Mouse (Mus musculus) spleen, adult 2 months (tissue): Measurements from ENCODE around the gene Abhd5. TPM values are rescaled to one million over a fixed set of nuclear protein-coding genes. Genes with fewer than 3 reads are reported as not detected.
A peak's percentile ranks its signal among the peaks of the same experiment; 100 is the strongest.

Experiments
- DNase-seq, 2 experiments: peaks; one replicate each; pipeline versions ENCODE4 v3.0.0 to v3.0.0-alpha.2; 2012 to 2021; ENCODE audit warnings: low spot score in 2 of 2, low read depth in 1 of 2
- H3K27ac ChIP-seq: fragments of 200-500 bp; 2 replicates; pipeline ENCODE4 v1.5.1; 2012; ENCODE audit warnings: low read length, inconsistent platforms; ENCODE audit not compliant: insufficient read depth
- H3K27me3 ChIP-seq: fragments of 200-500 bp; 2 replicates; pipeline ENCODE4 v1.6.1; 2012; ENCODE audit warnings: mild to moderate bottlenecking, moderate library complexity, low read length, inconsistent platforms; ENCODE audit not compliant: control insufficient read depth, insufficient read depth
- H3K36me3 ChIP-seq: fragments of 200-500 bp; 2 replicates; pipeline ENCODE4 v1.6.1; 2012; ENCODE audit warnings: mild to moderate bottlenecking, low read length, inconsistent platforms; ENCODE audit not compliant: control insufficient read depth, insufficient read depth
- H3K4me1 ChIP-seq: fragments of 200-500 bp; 2 replicates; pipeline ENCODE4 v1.6.1; 2011; ENCODE audit warnings: inconsistent platforms; ENCODE audit not compliant: control insufficient read depth, insufficient read depth, insufficient read length
- H3K4me3 ChIP-seq: fragments of 200-500 bp; 2 replicates; pipeline ENCODE4 v1.5.1; 2011; ENCODE audit warnings: mild to moderate bottlenecking, inconsistent platforms; ENCODE audit not compliant: insufficient read depth, insufficient read length; ENCODE audit errors: extremely low read depth
- CTCF ChIP-seq: fragments of 200-500 bp; IDR thresholded peaks from 2 replicates; pipeline ENCODE4 v1.5.1; 2011; ENCODE audit warnings: mild to moderate bottlenecking, inconsistent platforms; ENCODE audit not compliant: insufficient read depth, insufficient read length, insufficient replicate concordance; ENCODE audit errors: extremely low read depth
- POLR2A ChIP-seq: fragments of 200-500 bp; IDR thresholded peaks from 2 replicates; pipeline ENCODE4 v1.6.1; 2011; ENCODE audit warnings: low read depth, low read length, inconsistent platforms
- WGBS: fragments of 180-500 bp; shearing (Covaris S2); methylation state at CpG from one replicate; pipeline ENCODE4 v1.1.7; 2018; 5-methylcytosine and 5-hydroxymethylcytosine counted together
- polyA plus RNA-seq: library from polyadenylated mRNA; depleted of rRNA; stranded (reverse); fragments of >200 nt; gene quantifications from 2 replicates; pipeline ENCODE4 v1.2.3, GENCODE M21; 2012

Gene Abhd5
- polyA plus RNA-seq, 1 experiment: 5.6 TPM

DNA sequence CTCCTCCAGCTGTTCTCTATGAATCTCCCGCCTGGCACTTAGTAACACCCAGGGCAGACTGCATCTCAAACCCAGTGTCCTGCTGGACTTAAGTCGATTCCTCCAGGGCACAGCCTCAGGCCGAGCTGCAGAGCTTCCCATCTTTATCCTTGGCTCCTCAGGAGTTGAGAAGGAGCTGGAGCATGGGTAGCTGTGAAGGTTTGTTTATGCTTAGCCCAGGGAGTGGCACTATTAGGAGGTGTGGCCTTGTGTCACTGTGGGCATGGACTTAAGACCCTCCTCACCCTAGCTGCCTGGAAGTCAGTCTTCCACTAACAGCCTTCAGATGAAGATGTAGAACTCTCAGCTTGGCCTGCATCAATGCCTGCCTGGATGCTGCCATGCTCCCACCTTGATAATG, 29.1 kb upstream of the Abhd5 start:
- WGBS: 84% methylated on average over 3 of the region's 3 CpGs
- TF ChIP-seq CTCF: no peak
- TF ChIP-seq POLR2A: no peak
- H3K27ac ChIP-seq: no peak overlapping the region
- DNase-seq: no peak
- no peaks in the 10 kb centered on the region for H3K36me3 ChIP-seq
- no peaks in the 10 kb centered on the region for H3K27me3 ChIP-seq
- H3K4me3 ChIP-seq: no peak overlapping the region
- no peaks in the 10 kb centered on the region for H3K4me1 ChIP-seq

DNA sequence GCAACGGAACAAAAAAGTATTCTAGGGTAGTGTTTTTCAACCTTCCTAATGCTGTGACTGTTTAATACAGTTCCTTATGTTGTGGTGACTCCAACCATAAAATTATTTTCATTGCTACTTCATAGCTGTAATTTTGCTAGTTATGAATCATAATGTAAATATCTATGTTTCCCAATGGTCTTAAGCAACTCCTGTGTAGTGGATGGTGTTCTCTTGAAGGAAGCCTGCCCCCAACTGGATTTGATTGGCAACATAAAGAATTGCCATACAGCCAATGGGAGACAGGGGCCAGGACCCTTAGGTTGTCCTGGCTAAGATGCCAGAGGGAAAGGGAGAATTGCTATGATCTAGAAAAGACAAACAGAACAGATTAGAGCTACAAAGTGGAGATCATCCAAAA, 25.4 kb upstream of the Abhd5 start:
- no peak overlapping the region for H3K27ac ChIP-seq
- 89% methylated on average over 1 of the region's 1 CpGs for WGBS
- H3K4me3 ChIP-seq: no peak overlapping the region
- no peaks in the 10 kb centered on the region for H3K36me3 ChIP-seq
- no peaks in the 10 kb centered on the region for H3K4me1 ChIP-seq
- no peaks in the 10 kb centered on the region for H3K27me3 ChIP-seq
- no peak for DNase-seq
- TF ChIP-seq POLR2A (no peak), CTCF (no peak)

DNA sequence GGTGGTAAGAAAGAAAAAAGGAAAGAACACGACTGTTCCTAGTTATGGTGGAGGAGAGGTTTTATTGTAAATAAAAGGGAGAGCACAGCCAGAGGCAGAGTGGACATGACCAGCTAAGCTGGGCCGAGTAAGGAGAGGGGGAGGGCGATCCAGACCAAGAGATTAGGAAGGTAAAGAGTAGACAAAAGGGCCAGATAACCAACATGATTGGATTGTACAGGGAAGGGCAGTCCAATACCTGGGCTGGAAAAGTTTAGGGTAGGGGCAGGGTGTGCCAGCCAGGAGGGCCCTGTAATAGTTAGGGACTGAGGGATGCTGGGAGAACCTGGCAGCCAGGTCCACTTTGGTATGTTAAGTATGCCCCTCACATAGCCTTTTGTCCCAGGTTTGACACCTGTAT, 23.2 kb upstream of the Abhd5 start:
- no peaks in the 10 kb centered on the region for H3K36me3 ChIP-seq
- no peaks in the 10 kb centered on the region for H3K4me1 ChIP-seq
- H3K4me3 ChIP-seq: no peak overlapping the region
- TF ChIP-seq POLR2A: no peak
- TF ChIP-seq CTCF: no peak
- WGBS: 67% methylated on average over 3 of the region's 3 CpGs
- no peak for DNase-seq
- H3K27ac ChIP-seq: no peak overlapping the region
- H3K27me3 ChIP-seq: no peaks in the 10 kb centered on the region

DNA sequence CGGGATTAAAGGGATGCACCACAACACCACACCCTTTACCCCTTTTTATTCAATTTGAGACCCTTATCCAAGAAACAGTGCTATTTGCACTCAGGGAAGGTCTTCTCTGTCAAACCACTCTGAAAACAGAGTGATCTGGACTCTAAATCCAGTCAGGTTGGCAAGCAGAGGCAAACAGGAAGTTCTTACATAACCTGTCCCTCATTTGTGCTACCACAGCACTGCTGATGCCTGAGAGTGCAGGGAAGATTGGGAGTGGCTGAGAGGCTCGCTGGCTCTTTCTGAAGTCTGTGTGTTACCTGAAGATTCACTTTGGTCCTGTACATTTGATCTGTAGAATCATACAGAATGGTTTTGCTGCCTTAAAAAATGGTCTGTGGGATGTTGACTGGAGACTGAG, 14.7 kb upstream of the Abhd5 start:
- Histone ChIP-seq H3K27ac (no peak overlapping the region), H3K4me1 (no peaks in the 10 kb centered on the region), H3K27me3 (no peaks in the 10 kb centered on the region), H3K36me3 (no peaks in the 10 kb centered on the region), H3K4me3 (no peak overlapping the region)
- 41% methylated on average over 2 of the region's 2 CpGs for WGBS
- DNase-seq: no peak
- TF ChIP-seq POLR2A: no peak
- no peak for TF ChIP-seq CTCF

DNA sequence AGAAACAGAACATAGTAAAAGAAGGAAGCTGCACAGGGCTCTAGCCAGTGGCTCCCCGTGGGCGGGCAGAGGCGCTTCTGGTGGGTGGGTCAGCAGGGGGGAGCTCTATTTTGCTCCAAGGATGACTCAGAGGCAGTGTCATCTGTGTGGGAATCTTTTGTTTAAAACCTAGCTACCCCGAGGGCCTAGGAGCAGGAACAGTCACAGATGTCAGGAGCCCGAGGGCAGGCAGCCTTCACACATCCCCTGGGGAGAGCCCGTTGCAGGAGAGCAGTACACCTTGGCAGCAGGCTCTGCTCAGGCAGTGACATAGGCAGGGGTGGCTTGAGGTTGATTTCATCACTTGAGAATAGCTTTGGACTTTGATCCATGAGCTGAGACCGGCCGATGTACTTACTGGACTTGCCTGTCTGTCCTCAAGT, 13.9 kb upstream of the Abhd5 start:
- Histone ChIP-seq H3K36me3 (no peaks in the 10 kb centered on the region), H3K4me3 (no peak overlapping the region), H3K27ac (no peak overlapping the region), H3K4me1 (no peaks in the 10 kb centered on the region), H3K27me3 (no peaks in the 10 kb centered on the region)
- no peak for TF ChIP-seq POLR2A
- no peak for TF ChIP-seq CTCF
- DNase-seq: peak in 1 of 2 experiments; percentile 23
- 38% methylated on average over 8 of the region's 8 CpGs for WGBS

DNA sequence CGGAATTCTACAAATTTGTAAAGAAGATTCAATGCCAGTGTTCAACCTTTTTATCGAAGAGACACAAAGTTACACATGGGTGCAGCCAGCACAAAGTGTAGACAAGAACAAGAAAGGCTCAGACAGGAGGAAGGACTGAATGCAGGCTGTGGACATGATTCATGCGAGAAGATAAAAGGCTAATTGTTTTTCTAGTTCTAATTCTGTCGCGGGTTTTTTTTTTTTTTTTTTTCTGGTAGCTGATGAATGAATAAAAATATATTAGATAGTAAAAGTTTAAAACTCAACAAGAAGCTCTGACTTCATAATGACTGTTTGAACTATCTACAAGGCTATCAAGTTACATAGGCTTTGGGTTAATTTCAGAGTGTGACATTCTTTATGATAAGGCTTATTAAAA, 11.4 kb upstream of the Abhd5 start:
- no peak for DNase-seq
- TF ChIP-seq CTCF: no peak
- no peak for TF ChIP-seq POLR2A

DNA sequence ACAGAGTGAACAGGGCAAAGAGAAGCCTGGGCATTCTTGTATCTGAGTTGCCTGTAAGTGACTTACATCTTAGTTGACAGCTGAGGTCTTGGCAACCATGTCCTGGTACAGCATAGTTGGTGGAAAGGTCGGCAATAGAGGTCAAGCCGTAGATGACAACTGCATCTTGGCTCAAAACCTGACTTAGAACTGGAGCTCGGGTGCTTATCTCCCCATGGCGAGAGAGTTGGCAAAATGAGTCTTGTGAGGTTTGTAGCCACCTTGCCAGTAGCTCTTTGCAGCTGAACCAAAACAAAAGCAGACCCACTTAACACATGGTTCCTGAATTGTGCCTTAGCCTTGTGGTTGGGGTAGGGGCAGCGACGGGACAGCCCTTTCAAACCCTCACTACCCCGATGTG, 8.0 kb upstream of the Abhd5 start:
- H3K27me3 ChIP-seq: no peaks in the 10 kb centered on the region
- no peaks in the 10 kb centered on the region for H3K36me3 ChIP-seq
- WGBS: 91% methylated on average over 7 of the region's 7 CpGs
- H3K27ac ChIP-seq: no peak overlapping the region
- DNase-seq: no peak
- H3K4me3 ChIP-seq: no peak overlapping the region
- TF ChIP-seq CTCF (no peak), POLR2A (no peak)
- H3K4me1 ChIP-seq: no peaks in the 10 kb centered on the region

More for the DNA sequence above, 11.4 kb upstream of the Abhd5 start:
- Histone ChIP-seq H3K27ac (no peak overlapping the region), H3K4me1 (no peaks in the 10 kb centered on the region), H3K27me3 (no peaks in the 10 kb centered on the region), H3K36me3 (no peaks in the 10 kb centered on the region), H3K4me3 (no peak overlapping the region)
- 75% methylated on average over 5 of the region's 5 CpGs for WGBS
